Mouse (Mus musculus): ENCODE measurements around the gene Lrrc10b. TPM values are rescaled to one million over a fixed set of nuclear protein-coding genes. Genes with fewer than 3 reads are reported as not detected.
A peak's percentile ranks its signal among the peaks of the same experiment; 100 is the strongest.

The Lrrc10b gene
- polyA plus RNA-seq, 1 experiment from 2014 or later = not detected

DNA sequence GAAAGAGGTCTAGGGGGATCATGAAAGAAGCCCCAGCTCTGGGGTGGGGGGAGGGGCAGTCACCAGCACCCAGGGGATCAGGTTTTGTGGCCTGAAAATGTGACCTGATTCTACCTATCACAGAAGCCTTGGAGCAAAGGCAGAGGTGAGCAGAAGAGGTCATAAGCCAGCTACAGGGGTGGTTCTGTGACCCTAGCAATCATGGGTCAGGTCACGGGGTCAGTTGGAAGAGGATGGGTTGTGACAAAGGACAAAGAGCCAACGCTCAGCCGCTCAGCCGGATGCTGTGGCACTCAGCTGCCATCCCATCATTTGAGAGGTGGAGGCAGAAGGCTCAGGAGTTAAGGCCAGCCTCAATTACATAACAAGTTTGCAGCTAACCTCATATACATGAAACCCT is 7.2 kb upstream of the Lrrc10b start:
- Histone ChIP-seq H3K4me1 (ENCODE audit: insufficient read depth) (0 out of 2 replicates have a peak, but pooled peaks cover 3% of the 10 kb centered on the region), H3K27me3 (ENCODE audit: insufficient read depth, low read length) (peaks cover 20% of the 10 kb centered on the region), H3K4me2 (ENCODE audit: low read depth, low read length) (no peak overlapping the region), H3K27ac (ENCODE audit: low read depth) (no peak overlapping the region), H3K9ac (replicated peaks) (no peak overlapping the region), H3K4me3 (ENCODE audit: low read depth, low read length) (no peak overlapping the region), H3K9me3 (ENCODE audit: low read length) (no peaks in the 10 kb centered on the region), H3K36me3 (replicated peaks; ENCODE audit: insufficient read depth, low read length) (no peaks in the 10 kb centered on the region)
- DNase-seq (no peak), ATAC-seq (no peak)
- 38% methylated on average over 4 of the region's 4 CpGs for WGBS (ENCODE audit: insufficient replicate concordance)
- no peak for TF ChIP-seq EP300 (IDR thresholded peaks at IDR 0.05; ENCODE audit: low read depth)
- TF ChIP-seq CTCF (IDR thresholded peaks at IDR 0.05; ENCODE audit: low read depth) = no peak

GRCm38 (mm10) chr19:10461584-10461983 is 4.3 kb upstream of the Lrrc10b start:
- H3K27me3 ChIP-seq (ENCODE audit: insufficient read depth, low read length) = peaks cover 47% of the 10 kb centered on the region
- no peak for ATAC-seq

DNA sequence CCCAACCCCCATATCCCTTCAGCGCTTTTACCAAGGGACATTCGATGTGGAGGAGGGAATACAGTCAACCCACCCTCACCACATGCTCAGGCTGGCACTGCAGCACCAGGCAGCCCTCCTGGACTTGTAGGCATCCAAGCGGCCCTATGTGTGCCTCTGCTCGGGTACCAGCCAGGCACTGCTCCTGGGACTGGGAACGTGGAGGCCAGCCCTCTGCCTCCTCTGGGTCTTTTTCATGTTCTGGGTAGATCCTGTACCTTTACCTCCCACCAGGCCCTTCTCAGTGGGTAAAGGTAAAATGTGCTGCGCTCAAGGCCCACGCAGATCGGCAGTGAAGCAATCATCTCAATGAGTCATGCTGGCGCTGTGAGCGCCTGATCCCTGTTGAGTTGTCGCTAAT is 2.6 kb upstream of the Lrrc10b start:
- ATAC-seq (no peak), DNase-seq (no peak)
- no peak overlapping the region for H3K27ac ChIP-seq (ENCODE audit: low read depth)
- H3K4me2 ChIP-seq (ENCODE audit: low read depth, low read length) = no peak overlapping the region
- no peak overlapping the region for H3K4me3 ChIP-seq (ENCODE audit: low read depth, low read length)
- TF ChIP-seq CTCF (IDR thresholded peaks at IDR 0.05; ENCODE audit: low read depth) = no peak
- TF ChIP-seq EP300 (IDR thresholded peaks at IDR 0.05; ENCODE audit: low read depth) = no peak
- peaks cover 13% of the 10 kb centered on the region; the same call in 1 of the 2 replicates for H3K4me1 ChIP-seq (ENCODE audit: insufficient read depth)
- no peaks in the 10 kb centered on the region for H3K36me3 ChIP-seq (replicated peaks; ENCODE audit: insufficient read depth, low read length)
- 59% methylated on average over 11 of the region's 11 CpGs for WGBS (ENCODE audit: insufficient replicate concordance)
- no peak overlapping the region for H3K9ac ChIP-seq (replicated peaks)
- H3K27me3 ChIP-seq (ENCODE audit: insufficient read depth, low read length) = peaks cover 64% of the 10 kb centered on the region
- H3K9me3 ChIP-seq (ENCODE audit: low read length) = no peaks in the 10 kb centered on the region

More at GRCm38 (mm10) chr19:10461584-10461983, 4.3 kb upstream of the Lrrc10b start:
- no peak overlapping the region for H3K4me3 ChIP-seq (ENCODE audit: low read depth, low read length)
- DNase-seq = no peak
- no peak overlapping the region for H3K9ac ChIP-seq (replicated peaks)
- H3K27ac ChIP-seq (ENCODE audit: low read depth) = no peak overlapping the region
- 45% methylated on average over 7 of the region's 7 CpGs for WGBS (ENCODE audit: insufficient replicate concordance)
- H3K4me2 ChIP-seq (ENCODE audit: low read depth, low read length) = no peak overlapping the region
- H3K4me1 ChIP-seq (ENCODE audit: insufficient read depth) = peaks cover 13% of the 10 kb centered on the region; the same call in 1 of the 2 replicates
- no peaks in the 10 kb centered on the region for H3K36me3 ChIP-seq (replicated peaks; ENCODE audit: insufficient read depth, low read length)
- no peak for TF ChIP-seq EP300 (IDR thresholded peaks at IDR 0.05; ENCODE audit: low read depth)
- TF ChIP-seq CTCF (IDR thresholded peaks at IDR 0.05; ENCODE audit: low read depth) = no peak
- H3K9me3 ChIP-seq (ENCODE audit: low read length) = no peaks in the 10 kb centered on the region

DNA sequence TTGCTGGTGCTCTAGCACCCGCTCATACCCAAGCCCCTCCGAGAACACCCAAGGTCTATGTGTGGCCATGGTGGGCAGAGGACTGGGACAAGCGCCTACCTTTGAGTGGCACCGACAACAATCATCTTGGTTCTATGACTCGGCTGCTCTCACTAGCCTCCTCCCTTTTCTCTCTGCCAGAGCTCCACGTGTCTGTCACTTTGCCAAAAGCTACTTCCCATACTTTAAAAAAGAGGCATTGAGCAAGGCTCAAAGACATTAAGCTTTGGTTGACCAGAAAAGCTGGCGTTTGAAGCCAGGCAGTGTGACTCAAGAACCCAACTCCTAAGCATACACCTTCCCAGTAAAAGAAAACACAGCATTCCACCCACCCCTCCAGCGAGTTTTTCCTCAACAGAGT is 823 bp upstream of the Lrrc10b start:
- 25% methylated on average over 8 of the region's 8 CpGs for WGBS (ENCODE audit: insufficient replicate concordance)
- ATAC-seq (no peak), DNase-seq (no peak)

DNA sequence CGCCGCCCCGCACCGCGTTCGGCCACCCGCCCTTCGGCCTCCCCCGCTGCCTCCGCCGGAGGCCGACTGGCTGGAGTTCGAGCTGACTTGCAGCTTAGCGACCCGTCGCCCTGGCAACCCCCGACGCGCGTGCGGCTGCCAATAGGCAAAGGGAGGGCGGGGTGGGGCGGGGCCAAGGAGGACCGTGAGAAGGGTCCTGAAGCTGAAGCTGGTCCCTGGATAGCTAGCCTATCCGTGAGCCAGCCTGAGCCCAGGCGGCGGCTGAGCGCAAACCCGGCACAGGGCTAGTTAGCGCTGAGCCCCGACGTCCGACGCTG is 169 bp upstream of the Lrrc10b start:
- DNase-seq (peak; percentile 60), ATAC-seq (peak; percentile 36)
- no peak overlapping the region for H3K27ac ChIP-seq (ENCODE audit: low read depth)
- TF ChIP-seq CTCF (IDR thresholded peaks at IDR 0.05; ENCODE audit: low read depth) (no peak), EP300 (IDR thresholded peaks at IDR 0.05; ENCODE audit: low read depth) (no peak)
- H3K36me3 ChIP-seq (replicated peaks; ENCODE audit: insufficient read depth, low read length) = no peaks in the 10 kb centered on the region
- H3K27me3 ChIP-seq (ENCODE audit: insufficient read depth, low read length) = peaks cover 80% of the 10 kb centered on the region
- H3K4me3 ChIP-seq (ENCODE audit: low read depth, low read length) = peak overlapping the region; percentile 39; the same call in 1 of the 2 replicates
- H3K4me1 ChIP-seq (ENCODE audit: insufficient read depth) = peaks cover 9% of the 10 kb centered on the region; the same call in 1 of the 2 replicates
- no peaks in the 10 kb centered on the region for H3K9me3 ChIP-seq (ENCODE audit: low read length)
- H3K9ac ChIP-seq (replicated peaks) = no peak overlapping the region
- H3K4me2 ChIP-seq (ENCODE audit: low read depth, low read length) = peak overlapping the region; percentile 67
- under 1% methylated on average over 32 of the region's 34 CpGs for WGBS (ENCODE audit: insufficient replicate concordance)

More for the DNA sequence above, 823 bp upstream of the Lrrc10b start:
- no peak overlapping the region for H3K4me2 ChIP-seq (ENCODE audit: low read depth, low read length)
- no peaks in the 10 kb centered on the region for H3K9me3 ChIP-seq (ENCODE audit: low read length)
- peaks cover 77% of the 10 kb centered on the region for H3K27me3 ChIP-seq (ENCODE audit: insufficient read depth, low read length)
- TF ChIP-seq EP300 (IDR thresholded peaks at IDR 0.05; ENCODE audit: low read depth) (no peak), CTCF (IDR thresholded peaks at IDR 0.05; ENCODE audit: low read depth) (no peak)
- H3K4me3 ChIP-seq (ENCODE audit: low read depth, low read length) = no peak overlapping the region
- H3K9ac ChIP-seq (replicated peaks) = no peak overlapping the region
- no peak overlapping the region for H3K27ac ChIP-seq (ENCODE audit: low read depth)
- H3K4me1 ChIP-seq (ENCODE audit: insufficient read depth) = peaks cover 9% of the 10 kb centered on the region; the same call in 1 of the 2 replicates
- H3K36me3 ChIP-seq (replicated peaks; ENCODE audit: insufficient read depth, low read length) = no peaks in the 10 kb centered on the region

GRCm38 (mm10) chr19:10455437-10455806 is 1.9 kb downstream of the Lrrc10b start:
- DNase-seq = no peak
- TF ChIP-seq EP300 (IDR thresholded peaks at IDR 0.05; ENCODE audit: low read depth) (no peak), CTCF (IDR thresholded peaks at IDR 0.05; ENCODE audit: low read depth) (no peak)
- H3K36me3 ChIP-seq (replicated peaks; ENCODE audit: insufficient read depth, low read length) = no peaks in the 10 kb centered on the region
- H3K27me3 ChIP-seq (ENCODE audit: insufficient read depth, low read length) = peaks cover 70% of the 10 kb centered on the region
- no peak overlapping the region for H3K4me2 ChIP-seq (ENCODE audit: low read depth, low read length)
- no peak for ATAC-seq
- H3K4me3 ChIP-seq (ENCODE audit: low read depth, low read length) = no peak overlapping the region
- H3K27ac ChIP-seq (ENCODE audit: low read depth) = no peak overlapping the region
- no peaks in the 10 kb centered on the region for H3K9me3 ChIP-seq (ENCODE audit: low read length)
- 51% methylated on average over 3 of the region's 3 CpGs for WGBS (ENCODE audit: insufficient replicate concordance)
- no peak overlapping the region for H3K9ac ChIP-seq (replicated peaks)
- H3K4me1 ChIP-seq (ENCODE audit: insufficient read depth) = peaks cover 9% of the 10 kb centered on the region; the same call in 1 of the 2 replicates

Data from liver, postnatal 0 days (tissue).